Mouse (Mus musculus): ENCODE measurements around the gene Dpf2. TPM values are rescaled to one million over a fixed set of nuclear protein-coding genes. Genes with fewer than 3 reads are reported as not detected.
"Not testable (repeated sequence)": the region's sequence is repeated elsewhere in the genome, so short reads cannot be mapped to it uniquely, and the experiment has no call there.

Gene Dpf2
- polyA plus RNA-seq, 1 experiment from 2014 or later, result 225 TPM

DNA sequence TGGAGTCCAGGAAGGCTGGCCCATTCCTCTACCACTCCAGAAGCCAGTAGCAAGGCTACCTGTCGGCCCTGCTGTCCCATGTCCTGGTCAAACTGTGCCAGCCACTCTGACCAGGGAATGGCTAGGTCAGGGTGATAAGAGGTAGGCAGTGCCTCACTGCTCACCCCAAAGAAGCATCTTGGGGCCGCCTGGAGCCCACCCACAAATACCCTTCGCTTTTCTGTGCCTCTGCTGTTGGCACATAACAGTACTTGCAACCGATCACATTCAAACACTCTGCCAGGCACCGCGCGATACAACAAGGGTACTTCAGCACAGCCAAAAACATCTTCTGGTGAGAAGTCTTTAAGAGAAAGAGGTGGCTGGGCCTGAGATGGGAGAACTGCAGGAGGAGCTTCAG lies 20.5 kb downstream of the Dpf2 start:
- 96% methylated on average over 7 of the region's 7 CpGs for WGBS

DNA sequence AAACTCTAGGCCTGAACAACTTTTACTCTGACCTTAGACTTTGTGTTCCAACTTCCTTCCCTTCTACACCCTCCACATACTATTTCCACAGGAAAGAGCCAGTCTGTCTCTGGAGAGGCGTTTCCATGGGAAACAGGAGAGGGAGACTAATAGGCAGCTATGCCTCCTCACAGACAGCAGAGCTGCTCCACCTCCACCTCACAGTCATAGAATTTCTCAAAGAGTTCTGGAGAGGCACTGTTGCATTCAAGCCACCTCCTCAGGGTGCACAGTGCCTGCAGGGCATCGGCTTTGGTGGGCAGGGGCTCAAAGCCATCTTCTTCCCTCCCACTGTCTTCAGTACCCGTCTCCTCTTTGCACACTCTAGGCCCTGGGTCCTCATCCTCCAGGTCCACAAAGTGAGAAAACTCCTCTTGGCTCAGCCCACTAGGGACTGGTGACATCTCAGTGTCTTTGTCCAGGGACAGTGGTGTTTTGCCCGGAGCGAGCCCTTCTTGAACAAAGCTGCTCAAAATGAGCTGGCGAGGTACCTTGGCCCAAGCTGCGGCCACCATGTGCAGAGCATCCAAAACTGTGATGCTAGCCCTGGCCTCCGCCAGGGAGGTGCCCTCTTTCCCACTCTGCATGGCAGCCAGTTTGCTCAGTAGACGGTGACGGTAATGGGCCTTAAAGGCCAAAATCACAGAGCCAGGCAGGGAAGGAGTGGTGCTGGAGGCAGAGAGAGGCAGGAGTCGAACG lies 21.1 kb downstream of the Dpf2 start:
- H3K36me3 ChIP-seq (ENCODE audit: control insufficient read depth, insufficient read depth, low read length), result peaks cover 3% of the 10 kb centered on the region
- no peaks in the 10 kb centered on the region for H3K9me3 ChIP-seq (ENCODE audit: control insufficient read depth, low read length)
- H3K4me2 ChIP-seq (ENCODE audit: low read depth), result no peak overlapping the region
- no peak overlapping the region for H3K27ac ChIP-seq (ENCODE audit: low read depth, low read length)
- DNase-seq (ENCODE audit: low spot score) (no peak), ATAC-seq (ENCODE audit: insufficient read depth, low FRiP score, low TSS enrichment) (no peak)
- peaks cover 12% of the 10 kb centered on the region; the same call in 1 of the 2 replicates for H3K4me1 ChIP-seq (ENCODE audit: control insufficient read depth, insufficient read depth, low read length)
- 91% methylated on average over 12 of the region's 12 CpGs for WGBS
- H3K27me3 ChIP-seq (ENCODE audit: control insufficient read depth, insufficient read depth, low read length), result no peaks in the 10 kb centered on the region
- no peak overlapping the region for H3K4me3 ChIP-seq (ENCODE audit: low read depth, low read length)
- no peak overlapping the region for H3K9ac ChIP-seq (ENCODE audit: low read length)

More for the DNA sequence above, 20.5 kb downstream of the Dpf2 start:
- DNase-seq (ENCODE audit: low spot score) (no peak), ATAC-seq (ENCODE audit: insufficient read depth, low FRiP score, low TSS enrichment) (no peak)
- peaks cover 4% of the 10 kb centered on the region for H3K36me3 ChIP-seq (ENCODE audit: control insufficient read depth, insufficient read depth, low read length)
- no peaks in the 10 kb centered on the region for H3K27me3 ChIP-seq (ENCODE audit: control insufficient read depth, insufficient read depth, low read length)
- H3K4me1 ChIP-seq (ENCODE audit: control insufficient read depth, insufficient read depth, low read length), result peaks cover 12% of the 10 kb centered on the region; the same call in 1 of the 2 replicates
- H3K4me2 ChIP-seq (ENCODE audit: low read depth), result no peak overlapping the region
- no peak overlapping the region for H3K27ac ChIP-seq (ENCODE audit: low read depth, low read length)
- H3K9me3 ChIP-seq (ENCODE audit: control insufficient read depth, low read length), result no peaks in the 10 kb centered on the region
- peak overlapping the region; percentile 2; the same call in 1 of the 2 replicates for H3K4me3 ChIP-seq (ENCODE audit: low read depth, low read length)
- H3K9ac ChIP-seq (ENCODE audit: low read length), result no peak overlapping the region

DNA sequence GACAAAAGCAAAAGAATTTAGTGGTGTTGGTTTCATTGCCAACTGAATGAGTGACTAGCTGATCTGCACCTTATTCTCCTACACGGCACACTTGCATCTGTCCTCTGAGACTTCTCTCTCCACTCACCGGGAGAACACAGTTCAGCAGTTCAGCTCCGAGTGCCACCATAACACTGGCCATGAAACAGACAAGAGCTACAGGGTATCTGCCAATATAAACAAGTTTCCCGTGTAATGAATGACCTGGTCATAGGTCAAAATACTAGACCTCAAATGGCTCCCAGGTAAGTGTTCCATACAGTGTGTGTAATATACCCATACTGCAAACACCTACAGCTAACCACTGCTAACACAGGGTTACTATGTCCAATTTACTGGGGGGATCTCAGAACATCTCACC lies 23.6 kb downstream of the Dpf2 start:
- H3K4me3 ChIP-seq (ENCODE audit: low read depth, low read length), result no peak overlapping the region
- DNase-seq (ENCODE audit: low spot score) (no peak), ATAC-seq (ENCODE audit: insufficient read depth, low FRiP score, low TSS enrichment) (no peak)
- no peak overlapping the region for H3K27ac ChIP-seq (ENCODE audit: low read depth, low read length)
- WGBS, result 77% methylated on average over 4 of the region's 4 CpGs
- H3K36me3 ChIP-seq (ENCODE audit: control insufficient read depth, insufficient read depth, low read length), result no peaks in the 10 kb centered on the region; the same call in 1 of the 2 replicates
- H3K9me3 ChIP-seq (ENCODE audit: control insufficient read depth, low read length), result no peaks in the 10 kb centered on the region
- H3K9ac ChIP-seq (ENCODE audit: low read length), result no peak overlapping the region
- H3K27me3 ChIP-seq (ENCODE audit: control insufficient read depth, insufficient read depth, low read length), result no peaks in the 10 kb centered on the region
- H3K4me1 ChIP-seq (ENCODE audit: control insufficient read depth, insufficient read depth, low read length), result peaks cover 9% of the 10 kb centered on the region; the same call in 1 of the 2 replicates
- H3K4me2 ChIP-seq (ENCODE audit: low read depth), result no peak overlapping the region

DNA sequence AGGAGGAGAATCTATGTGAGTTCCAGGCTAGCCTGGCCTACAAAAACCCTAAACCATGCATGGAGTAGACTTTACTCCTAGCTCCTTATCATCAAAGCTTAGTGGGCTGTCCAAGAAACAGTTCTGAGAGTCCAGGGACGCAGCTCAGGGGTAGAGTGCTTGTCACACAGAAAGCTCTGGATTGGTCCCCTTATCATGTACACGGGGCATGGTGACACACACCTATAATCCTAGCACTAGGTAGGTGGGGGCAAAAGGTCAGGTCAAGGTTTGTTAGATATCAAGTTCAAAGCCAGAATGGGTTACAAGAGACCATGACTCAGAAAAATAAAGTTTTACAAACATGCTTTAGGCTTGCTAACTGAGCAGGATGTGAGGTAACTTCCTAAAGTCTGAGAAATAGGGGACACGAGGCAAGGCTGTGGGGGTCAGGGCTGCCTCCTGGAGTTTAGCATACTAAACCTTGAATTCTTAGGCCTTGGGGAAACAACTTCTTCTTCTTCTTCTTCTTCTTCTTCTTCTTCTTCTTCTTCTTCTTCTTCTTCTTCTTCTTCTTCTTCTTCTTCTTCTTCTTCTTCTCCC lies 25.5 kb downstream of the Dpf2 start:
- DNase-seq (ENCODE audit: low spot score) (no peak), ATAC-seq (ENCODE audit: insufficient read depth, low FRiP score, low TSS enrichment) (no peak)
- no peak overlapping the region for H3K9ac ChIP-seq (ENCODE audit: low read length)
- no peaks in the 10 kb centered on the region for H3K9me3 ChIP-seq (ENCODE audit: control insufficient read depth, low read length)
- no peaks in the 10 kb centered on the region for H3K4me1 ChIP-seq (ENCODE audit: control insufficient read depth, insufficient read depth, low read length)
- no peaks in the 10 kb centered on the region for H3K27me3 ChIP-seq (ENCODE audit: control insufficient read depth, insufficient read depth, low read length)
- WGBS, result 89% methylated on average over 3 of the region's 3 CpGs
- no peak overlapping the region for H3K4me3 ChIP-seq (ENCODE audit: low read depth, low read length)
- H3K36me3 ChIP-seq (ENCODE audit: control insufficient read depth, insufficient read depth, low read length), result no peaks in the 10 kb centered on the region; the same call in 1 of the 2 replicates
- H3K4me2 ChIP-seq (ENCODE audit: low read depth), result no peak overlapping the region
- H3K27ac ChIP-seq (ENCODE audit: low read depth, low read length), result no peak overlapping the region

DNA sequence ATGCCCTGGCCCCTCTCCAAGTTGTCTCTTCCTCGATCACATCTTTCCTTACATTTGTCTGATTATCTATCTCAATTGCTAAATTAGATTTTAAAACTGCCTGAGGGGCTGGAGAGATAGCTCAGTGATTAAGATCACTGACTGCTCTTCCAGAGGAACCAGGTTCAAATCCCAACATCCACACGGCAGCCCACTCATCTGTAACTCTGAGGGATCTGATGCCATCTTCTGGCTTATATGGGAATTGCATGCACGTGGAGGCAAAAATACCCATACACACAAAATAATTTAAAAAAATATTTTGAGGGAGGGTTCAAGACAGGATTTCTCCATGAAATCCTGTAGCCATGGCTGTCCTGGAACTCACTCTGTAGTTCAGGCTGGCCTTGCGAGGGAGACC lies 27.0 kb downstream of the Dpf2 start:
- H3K27ac ChIP-seq (ENCODE audit: low read depth, low read length), result no peak overlapping the region
- 61% methylated on average over 4 of the region's 4 CpGs for WGBS
- DNase-seq (ENCODE audit: low spot score) (no peak), ATAC-seq (ENCODE audit: insufficient read depth, low FRiP score, low TSS enrichment) (no peak)
- H3K9me3 ChIP-seq (ENCODE audit: control insufficient read depth, low read length), result no peaks in the 10 kb centered on the region
- H3K9ac ChIP-seq (ENCODE audit: low read length), result no peak overlapping the region
- H3K4me1 ChIP-seq (ENCODE audit: control insufficient read depth, insufficient read depth, low read length), result no peaks in the 10 kb centered on the region
- no peaks in the 10 kb centered on the region for H3K27me3 ChIP-seq (ENCODE audit: control insufficient read depth, insufficient read depth, low read length)
- H3K36me3 ChIP-seq (ENCODE audit: control insufficient read depth, insufficient read depth, low read length), result no peaks in the 10 kb centered on the region
- H3K4me2 ChIP-seq (ENCODE audit: low read depth), result no peak overlapping the region
- H3K4me3 ChIP-seq (ENCODE audit: low read depth, low read length), result no peak overlapping the region

DNA sequence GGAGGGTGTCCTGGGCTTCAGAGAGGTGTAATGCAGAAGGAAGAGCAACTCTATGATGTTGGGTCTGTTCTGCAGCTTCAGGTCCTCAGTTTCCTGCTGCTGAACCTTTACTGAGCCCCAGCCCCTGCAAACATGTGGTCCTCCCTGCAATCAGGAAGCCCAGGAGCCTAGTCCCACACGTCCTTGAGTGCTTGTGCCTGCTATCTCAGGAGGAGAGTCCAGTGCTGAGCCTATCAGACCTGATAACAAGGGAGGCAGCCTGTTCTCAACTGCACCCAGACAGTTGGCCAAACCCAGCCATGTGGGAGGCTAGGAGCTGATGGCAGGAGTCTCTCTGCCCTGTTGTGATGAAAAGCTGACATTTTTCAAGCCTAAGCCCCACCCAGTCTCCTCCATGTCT lies 28.9 kb downstream of the Dpf2 start:
- H3K27me3 ChIP-seq (ENCODE audit: control insufficient read depth, insufficient read depth, low read length), result no peaks in the 10 kb centered on the region
- no peak overlapping the region for H3K4me2 ChIP-seq (ENCODE audit: low read depth)
- WGBS, result 82% methylated on average over 1 of the region's 1 CpGs
- ATAC-seq (ENCODE audit: insufficient read depth, low FRiP score, low TSS enrichment) (no peak), DNase-seq (ENCODE audit: low spot score) (no peak)
- no peak overlapping the region for H3K9ac ChIP-seq (ENCODE audit: low read length)
- no peaks in the 10 kb centered on the region for H3K4me1 ChIP-seq (ENCODE audit: control insufficient read depth, insufficient read depth, low read length)
- no peak overlapping the region for H3K4me3 ChIP-seq (ENCODE audit: low read depth, low read length)
- no peaks in the 10 kb centered on the region for H3K36me3 ChIP-seq (ENCODE audit: control insufficient read depth, insufficient read depth, low read length)
- H3K9me3 ChIP-seq (ENCODE audit: control insufficient read depth, low read length), result no peaks in the 10 kb centered on the region
- H3K27ac ChIP-seq (ENCODE audit: low read depth, low read length), result no peak overlapping the region

DNA sequence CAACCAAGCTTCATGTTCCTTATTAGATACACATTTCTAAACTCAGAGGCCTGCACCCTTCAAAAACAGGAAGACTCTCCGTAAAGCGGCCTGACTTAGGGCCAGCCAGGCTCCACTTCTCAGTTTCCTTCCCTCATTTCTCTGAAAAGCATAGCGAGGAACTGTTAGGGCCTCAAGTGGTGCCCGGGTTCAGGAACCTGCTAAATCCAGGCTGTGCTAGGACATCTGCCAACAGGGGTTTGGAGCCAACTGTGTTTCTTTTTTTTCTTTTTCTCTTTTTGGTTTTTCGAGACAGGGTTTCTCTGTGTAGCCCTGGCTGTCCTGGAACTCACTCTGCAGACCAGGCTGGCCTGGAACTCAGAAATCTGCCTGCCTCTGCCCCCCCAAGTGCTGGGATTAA lies 30.7 kb downstream of the Dpf2 start:
- not testable (repeated sequence) for H3K4me3 ChIP-seq (ENCODE audit: low read depth, low read length); H3K9ac ChIP-seq (ENCODE audit: low read length); H3K4me2 ChIP-seq (ENCODE audit: low read depth); H3K4me1 ChIP-seq (ENCODE audit: control insufficient read depth, insufficient read depth, low read length); H3K27ac ChIP-seq (ENCODE audit: low read depth, low read length); ATAC-seq (ENCODE audit: insufficient read depth, low FRiP score, low TSS enrichment); H3K36me3 ChIP-seq (ENCODE audit: control insufficient read depth, insufficient read depth, low read length); H3K27me3 ChIP-seq (ENCODE audit: control insufficient read depth, insufficient read depth, low read length); H3K9me3 ChIP-seq (ENCODE audit: control insufficient read depth, low read length); DNase-seq (ENCODE audit: low spot score)
- 88% methylated on average over 5 of the region's 5 CpGs for WGBS

DNA sequence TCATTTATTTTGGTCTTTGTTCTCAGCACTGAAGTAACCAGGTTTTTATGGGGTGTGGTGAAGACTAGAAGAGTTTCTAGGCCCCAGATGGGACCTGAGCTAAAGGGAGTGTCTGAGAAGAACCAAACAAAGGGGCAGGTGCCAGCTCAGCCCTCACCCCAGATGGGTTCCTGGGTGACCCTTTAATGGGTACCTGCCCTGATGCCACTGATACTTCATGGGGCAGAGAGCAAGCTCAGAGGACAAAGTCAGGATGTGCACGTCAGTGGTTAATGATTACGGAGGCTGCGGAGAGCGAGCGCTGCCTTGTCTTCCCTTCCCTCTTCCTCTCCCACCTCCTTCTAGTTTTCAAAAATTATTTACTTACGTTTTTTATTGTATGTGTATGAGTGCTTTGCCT lies 31.7 kb downstream of the Dpf2 start:
- no peak overlapping the region for H3K9ac ChIP-seq (ENCODE audit: low read length)
- ATAC-seq (ENCODE audit: insufficient read depth, low FRiP score, low TSS enrichment) (no peak), DNase-seq (ENCODE audit: low spot score) (no peak)
- H3K9me3 ChIP-seq (ENCODE audit: control insufficient read depth, low read length), result no peaks in the 10 kb centered on the region
- no peaks in the 10 kb centered on the region for H3K36me3 ChIP-seq (ENCODE audit: control insufficient read depth, insufficient read depth, low read length)
- no peaks in the 10 kb centered on the region for H3K27me3 ChIP-seq (ENCODE audit: control insufficient read depth, insufficient read depth, low read length)
- no peak overlapping the region for H3K4me3 ChIP-seq (ENCODE audit: low read depth, low read length)
- no peak overlapping the region for H3K27ac ChIP-seq (ENCODE audit: low read depth, low read length)
- 95% methylated on average over 6 of the region's 6 CpGs for WGBS
- H3K4me2 ChIP-seq (ENCODE audit: low read depth), result no peak overlapping the region
- H3K4me1 ChIP-seq (ENCODE audit: control insufficient read depth, insufficient read depth, low read length), result no peaks in the 10 kb centered on the region

DNA sequence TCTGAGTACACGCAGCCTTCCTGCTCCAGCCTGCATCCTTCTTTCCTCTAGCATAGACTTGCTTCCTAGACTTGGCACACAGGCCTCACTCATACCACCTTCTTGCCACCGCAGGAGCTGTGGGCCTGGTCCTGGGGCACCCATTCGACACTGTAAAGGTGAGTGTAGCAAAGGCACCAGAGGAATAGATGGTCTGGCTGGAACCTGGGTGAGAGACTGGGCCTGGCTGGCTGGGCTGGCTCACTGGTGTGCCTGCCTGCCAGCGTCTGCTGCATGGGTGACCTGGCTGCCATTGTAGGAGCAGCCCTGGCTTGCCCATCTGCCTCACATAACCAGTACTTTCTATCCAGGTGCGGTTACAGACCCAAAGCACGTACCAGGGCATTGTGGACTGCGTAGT lies 33.1 kb downstream of the Dpf2 start:
- Histone ChIP-seq H3K27ac (ENCODE audit: low read depth, low read length) (no peak overlapping the region), H3K4me3 (ENCODE audit: low read depth, low read length) (no peak overlapping the region), H3K4me2 (ENCODE audit: low read depth) (no peak overlapping the region), H3K27me3 (ENCODE audit: control insufficient read depth, insufficient read depth, low read length) (no peaks in the 10 kb centered on the region), H3K9me3 (ENCODE audit: control insufficient read depth, low read length) (no peaks in the 10 kb centered on the region), H3K36me3 (ENCODE audit: control insufficient read depth, insufficient read depth, low read length) (no peaks in the 10 kb centered on the region), H3K9ac (ENCODE audit: low read length) (no peak overlapping the region), H3K4me1 (ENCODE audit: control insufficient read depth, insufficient read depth, low read length) (peaks cover 3% of the 10 kb centered on the region; the same call in 1 of the 2 replicates)
- DNase-seq (ENCODE audit: low spot score) (no peak), ATAC-seq (ENCODE audit: insufficient read depth, low FRiP score, low TSS enrichment) (no peak)
- 97% methylated on average over 7 of the region's 7 CpGs for WGBS

Measured in neural tube, embryonic 11.5 days (tissue).